Mouse (Mus musculus): ENCODE measurements around the gene Sncg. TPM values are rescaled to one million over a fixed set of nuclear protein-coding genes. Genes with fewer than 3 reads are reported as not detected.

Gene Sncg
- polyA plus RNA-seq, 1 experiment from 2014 or later: 63.4 TPM

DNA sequence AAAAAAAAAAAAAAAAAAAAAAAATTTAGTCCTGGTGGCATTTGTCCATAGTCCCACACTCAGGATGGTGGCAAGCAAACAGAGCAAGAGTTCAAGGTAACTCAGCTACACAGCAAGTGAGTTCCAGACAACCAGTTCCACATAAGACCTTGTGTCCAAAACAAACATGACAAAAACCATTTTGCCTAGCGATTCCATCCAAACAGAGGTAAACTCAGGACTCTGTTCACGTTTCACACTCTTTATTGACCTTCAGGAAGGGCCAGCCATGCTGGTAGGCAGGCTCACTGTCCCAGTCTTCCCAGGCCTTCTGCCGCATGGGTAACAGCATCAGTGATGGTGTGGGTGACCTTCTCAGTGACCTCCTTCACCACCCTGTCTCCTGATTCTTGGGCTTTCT, 22.9 kb downstream of the Sncg start:
- Histone ChIP-seq H3K9ac (replicated peaks) (no peak overlapping the region), H3K4me3 (no peak overlapping the region), H3K27me3 (no peaks in the 10 kb centered on the region), H3K9me3 (no peaks in the 10 kb centered on the region), H3K4me2 (replicated peaks) (no peak overlapping the region), H3K36me3 (no peaks in the 10 kb centered on the region), H3K27ac (replicated peaks) (no peak overlapping the region), H3K4me1 (no peaks in the 10 kb centered on the region)
- WGBS: 72% methylated on average over 3 of the region's 3 CpGs
- ATAC-seq (ENCODE audit: low FRiP score, low read depth): no peak

DNA sequence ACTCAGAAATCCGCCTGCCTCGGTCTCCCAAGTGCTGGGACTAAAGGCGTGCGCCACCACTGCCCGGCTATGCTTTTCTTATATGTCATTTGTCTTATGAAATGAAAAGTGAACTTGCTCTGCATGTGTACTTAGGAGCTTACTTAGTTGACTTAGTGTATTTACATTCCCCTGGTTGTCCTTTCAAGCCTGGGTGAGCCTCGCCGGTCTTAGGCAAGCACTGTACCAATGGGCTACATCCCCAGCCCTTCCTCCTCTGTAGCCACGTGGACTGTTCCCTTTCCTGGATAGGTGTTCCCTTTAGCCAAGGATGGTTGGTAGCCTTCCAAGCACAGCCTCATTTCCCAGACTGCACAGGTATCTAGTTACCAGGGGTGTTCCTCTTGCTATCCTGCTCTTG, 25.6 kb downstream of the Sncg start:
- H3K4me2 ChIP-seq (replicated peaks): no peak overlapping the region
- no peaks in the 10 kb centered on the region for H3K4me1 ChIP-seq
- H3K4me3 ChIP-seq: no peak overlapping the region
- 79% methylated on average over 8 of the region's 8 CpGs for WGBS
- H3K27me3 ChIP-seq: no peaks in the 10 kb centered on the region
- no peak for ATAC-seq (ENCODE audit: low FRiP score, low read depth)
- H3K36me3 ChIP-seq: peaks cover 6% of the 10 kb centered on the region; the same call in 1 of the 2 replicates
- H3K9me3 ChIP-seq: no peaks in the 10 kb centered on the region
- H3K27ac ChIP-seq (replicated peaks): no peak overlapping the region
- no peak overlapping the region for H3K9ac ChIP-seq (replicated peaks)

GRCm38 (mm10) chr14:34348301-34348700, 26.3 kb downstream of the Sncg start:
- no peak for ATAC-seq (ENCODE audit: low FRiP score, low read depth)
- H3K4me2 ChIP-seq (replicated peaks): no peak overlapping the region
- no peaks in the 10 kb centered on the region for H3K27me3 ChIP-seq
- H3K36me3 ChIP-seq: peaks cover 9% of the 10 kb centered on the region
- H3K4me1 ChIP-seq: no peaks in the 10 kb centered on the region
- 90% methylated on average over 7 of the region's 7 CpGs for WGBS
- H3K4me3 ChIP-seq: no peak overlapping the region
- H3K9me3 ChIP-seq: no peaks in the 10 kb centered on the region
- H3K9ac ChIP-seq (replicated peaks): no peak overlapping the region
- no peak overlapping the region for H3K27ac ChIP-seq (replicated peaks)

GRCm38 (mm10) chr14:34347084-34347483, 27.5 kb downstream of the Sncg start:
- Histone ChIP-seq H3K4me1 (no peaks in the 10 kb centered on the region), H3K27ac (replicated peaks) (no peak overlapping the region), H3K9ac (replicated peaks) (no peak overlapping the region), H3K27me3 (no peaks in the 10 kb centered on the region), H3K36me3 (peaks cover 20% of the 10 kb centered on the region), H3K9me3 (no peaks in the 10 kb centered on the region), H3K4me2 (replicated peaks) (no peak overlapping the region), H3K4me3 (no peak overlapping the region)
- no peak for ATAC-seq (ENCODE audit: low FRiP score, low read depth)
- 94% methylated on average over 5 of the region's 5 CpGs for WGBS

GRCm38 (mm10) chr14:34345771-34346566, 28.6 kb downstream of the Sncg start:
- H3K9me3 ChIP-seq: no peaks in the 10 kb centered on the region
- H3K4me1 ChIP-seq: no peaks in the 10 kb centered on the region
- no peak overlapping the region for H3K4me2 ChIP-seq (replicated peaks)
- H3K4me3 ChIP-seq: no peak overlapping the region
- H3K9ac ChIP-seq (replicated peaks): no peak overlapping the region
- 62% methylated on average over 12 of the region's 12 CpGs for WGBS
- H3K27me3 ChIP-seq: no peaks in the 10 kb centered on the region
- peaks cover 30% of the 10 kb centered on the region for H3K36me3 ChIP-seq
- no peak overlapping the region for H3K27ac ChIP-seq (replicated peaks)
- 0 out of 2 replicates have a peak, but pooled peaks have one; percentile 12 for ATAC-seq (ENCODE audit: low FRiP score, low read depth)

DNA sequence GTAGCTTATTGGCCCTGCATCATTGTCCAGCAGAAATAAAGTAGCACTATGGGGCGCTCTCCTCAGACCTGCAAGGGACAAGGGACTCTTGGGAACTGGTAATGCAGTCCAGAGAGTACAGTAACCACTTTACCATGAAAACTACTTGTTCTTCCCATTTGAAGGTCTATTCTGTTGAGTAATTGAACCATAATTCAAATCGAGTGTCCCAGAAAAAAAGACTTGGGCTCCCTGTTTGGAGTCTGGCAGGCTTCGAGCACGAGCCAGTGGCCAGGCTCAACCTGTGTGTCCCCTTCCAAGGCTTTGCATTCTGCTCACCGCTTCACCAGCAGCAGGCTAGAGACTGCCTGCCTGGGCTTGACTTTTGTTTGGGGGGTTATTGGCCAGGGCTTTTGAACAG, 30.2 kb downstream of the Sncg start:
- H3K9ac ChIP-seq (replicated peaks): no peak overlapping the region
- peaks cover 42% of the 10 kb centered on the region for H3K36me3 ChIP-seq
- no peak overlapping the region for H3K4me2 ChIP-seq (replicated peaks)
- no peaks in the 10 kb centered on the region for H3K9me3 ChIP-seq
- H3K4me3 ChIP-seq: no peak overlapping the region
- H3K27me3 ChIP-seq: no peaks in the 10 kb centered on the region
- no peak for ATAC-seq (ENCODE audit: low FRiP score, low read depth)
- no peak overlapping the region for H3K27ac ChIP-seq (replicated peaks)
- WGBS: 85% methylated on average over 5 of the region's 5 CpGs
- no peaks in the 10 kb centered on the region for H3K4me1 ChIP-seq

- peaks cover 53% of the 10 kb centered on the region for H3K36me3 ChIP-seq
- H3K4me2 ChIP-seq (replicated peaks): no peak overlapping the region
- no peaks in the 10 kb centered on the region for H3K9me3 ChIP-seq
- H3K4me3 ChIP-seq: no peak overlapping the region
- 93% methylated on average over 4 of the region's 4 CpGs for WGBS
- H3K27me3 ChIP-seq: no peaks in the 10 kb centered on the region
- H3K27ac ChIP-seq (replicated peaks): no peak overlapping the region
- no peaks in the 10 kb centered on the region for H3K4me1 ChIP-seq
- H3K9ac ChIP-seq (replicated peaks): no peak overlapping the region
- ATAC-seq (ENCODE audit: low FRiP score, low read depth): no peak
Measured at GRCm38 (mm10) chr14:34343078-34343477, 31.5 kb downstream of the Sncg start.

- H3K9ac ChIP-seq (replicated peaks): no peak overlapping the region
- WGBS: 89% methylated on average over 4 of the region's 4 CpGs
- ATAC-seq (ENCODE audit: low FRiP score, low read depth): no peak
- H3K36me3 ChIP-seq: peaks cover 63% of the 10 kb centered on the region
- H3K4me1 ChIP-seq: no peaks in the 10 kb centered on the region
- no peaks in the 10 kb centered on the region for H3K9me3 ChIP-seq
- H3K27ac ChIP-seq (replicated peaks): no peak overlapping the region
- no peak overlapping the region for H3K4me3 ChIP-seq
- no peak overlapping the region for H3K4me2 ChIP-seq (replicated peaks)
- H3K27me3 ChIP-seq: no peaks in the 10 kb centered on the region
Measured at GRCm38 (mm10) chr14:34341993-34342392, 32.6 kb downstream of the Sncg start.

DNA sequence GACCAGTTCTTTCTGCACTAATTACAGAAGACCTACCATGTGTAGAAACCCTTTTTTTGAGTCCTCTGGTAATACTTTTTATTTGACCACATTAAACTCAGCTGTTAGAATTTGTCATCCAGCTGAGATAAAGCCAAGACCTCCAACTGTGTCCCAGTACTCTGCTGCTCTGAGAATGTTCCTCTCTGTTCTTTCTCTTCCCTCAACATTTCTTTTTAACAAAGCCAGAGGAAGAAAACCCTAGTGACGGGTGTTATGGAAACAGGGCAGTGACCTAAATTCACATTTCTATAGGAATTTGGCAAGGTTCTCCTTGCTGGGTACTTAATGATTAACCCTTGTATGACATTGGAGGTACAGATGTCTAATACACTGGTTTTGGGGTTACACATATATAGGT, 35.1 kb downstream of the Sncg start:
- 53% methylated on average over 1 of the region's 1 CpGs for WGBS
- H3K4me3 ChIP-seq: no peak overlapping the region
- no peaks in the 10 kb centered on the region for H3K27me3 ChIP-seq
- H3K27ac ChIP-seq (replicated peaks): no peak overlapping the region
- H3K9me3 ChIP-seq: no peaks in the 10 kb centered on the region
- H3K36me3 ChIP-seq: peaks cover 85% of the 10 kb centered on the region
- no peak overlapping the region for H3K4me2 ChIP-seq (replicated peaks)
- no peak overlapping the region for H3K9ac ChIP-seq (replicated peaks)
- no peak for ATAC-seq (ENCODE audit: low FRiP score, low read depth)
- H3K4me1 ChIP-seq: no peaks in the 10 kb centered on the region

- H3K27ac ChIP-seq (replicated peaks): no peak overlapping the region
- H3K4me2 ChIP-seq (replicated peaks): no peak overlapping the region
- peaks cover 74% of the 10 kb centered on the region for H3K36me3 ChIP-seq
- no peaks in the 10 kb centered on the region for H3K4me1 ChIP-seq
- WGBS: 95% methylated on average over 5 of the region's 5 CpGs
- no peaks in the 10 kb centered on the region for H3K9me3 ChIP-seq
- H3K9ac ChIP-seq (replicated peaks): no peak overlapping the region
- no peaks in the 10 kb centered on the region for H3K27me3 ChIP-seq
- ATAC-seq (ENCODE audit: low FRiP score, low read depth): no peak
- no peak overlapping the region for H3K4me3 ChIP-seq
Measured at GRCm38 (mm10) chr14:34332476-34332875, 42.1 kb downstream of the Sncg start.

GRCm38 (mm10) chr14:34331886-34332285, 42.7 kb downstream of the Sncg start:
- no peaks in the 10 kb centered on the region for H3K4me1 ChIP-seq
- peaks cover 69% of the 10 kb centered on the region for H3K36me3 ChIP-seq
- WGBS: 86% methylated on average over 3 of the region's 3 CpGs
- no peak overlapping the region for H3K4me2 ChIP-seq (replicated peaks)
- no peak overlapping the region for H3K27ac ChIP-seq (replicated peaks)
- H3K27me3 ChIP-seq: no peaks in the 10 kb centered on the region
- ATAC-seq (ENCODE audit: low FRiP score, low read depth): no peak
- no peaks in the 10 kb centered on the region for H3K9me3 ChIP-seq
- no peak overlapping the region for H3K9ac ChIP-seq (replicated peaks)
- no peak overlapping the region for H3K4me3 ChIP-seq

DNA sequence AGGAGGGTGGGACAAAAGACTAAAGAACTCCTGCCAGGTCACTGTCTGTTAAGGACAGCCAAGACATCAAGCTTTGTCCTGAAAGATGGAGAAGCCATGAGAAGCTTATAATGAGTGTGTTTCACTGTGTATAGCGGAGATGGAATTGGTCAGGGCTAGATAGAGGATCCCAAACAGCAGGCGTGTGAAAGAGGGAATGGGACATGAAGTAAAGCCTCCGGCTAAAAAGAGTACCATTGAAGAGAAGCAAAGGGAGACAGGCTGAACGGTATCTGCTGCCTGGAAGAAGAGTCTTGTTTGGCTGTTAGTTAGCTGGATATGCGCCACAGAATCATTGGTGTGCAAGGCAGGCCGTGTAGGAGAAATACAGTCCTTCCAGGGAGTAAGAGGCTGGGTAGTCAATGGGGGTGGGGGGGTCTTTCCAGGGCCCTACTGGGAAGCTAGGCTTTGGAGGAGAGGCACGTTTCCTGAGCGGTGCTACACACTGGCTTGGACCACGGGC, 43.9 kb downstream of the Sncg start:
- WGBS: 96% methylated on average over 9 of the region's 9 CpGs
- Histone ChIP-seq H3K4me2 (replicated peaks) (no peak overlapping the region), H3K9me3 (no peaks in the 10 kb centered on the region), H3K27me3 (no peaks in the 10 kb centered on the region), H3K4me1 (no peaks in the 10 kb centered on the region), H3K9ac (replicated peaks) (no peak overlapping the region), H3K36me3 (peaks cover 59% of the 10 kb centered on the region), H3K27ac (replicated peaks) (no peak overlapping the region), H3K4me3 (no peak overlapping the region)
- ATAC-seq (ENCODE audit: low FRiP score, low read depth): no peak

GRCm38 (mm10) chr14:34327618-34328017, 47.0 kb downstream of the Sncg start:
- 93% methylated on average over 1 of the region's 1 CpGs for WGBS
- H3K4me3 ChIP-seq: no peak overlapping the region
- H3K4me2 ChIP-seq (replicated peaks): no peak overlapping the region
- H3K9me3 ChIP-seq: no peaks in the 10 kb centered on the region
- H3K36me3 ChIP-seq: peaks cover 49% of the 10 kb centered on the region
- no peaks in the 10 kb centered on the region for H3K27me3 ChIP-seq
- ATAC-seq (ENCODE audit: low FRiP score, low read depth): no peak
- H3K4me1 ChIP-seq: no peaks in the 10 kb centered on the region
- no peak overlapping the region for H3K9ac ChIP-seq (replicated peaks)
- H3K27ac ChIP-seq (replicated peaks): no peak overlapping the region

All from midbrain, embryonic 12.5 days (tissue).